Mouse (Mus musculus) fibroblast of lung, adult 2 months (primary cell): ENCODE results near the gene Olfr417.
"Not testable (repeated sequence)": the region's sequence is repeated elsewhere in the genome, so short reads cannot be mapped to it uniquely, and the experiment has no call there.

ENCODE experiments used
- DNase-seq: peaks from one replicate; pipeline ENCODE4 v3.0.0-alpha.2; 2011; ENCODE audit warnings: low read depth

Gene Olfr417

GRCm38 (mm10) chr1:174364882-174365451 lies at the start of gene Olfr417:
Gene Olfr417 (plus strand): TSS chr1:174365122.
- no peak for DNase-seq

DNA sequence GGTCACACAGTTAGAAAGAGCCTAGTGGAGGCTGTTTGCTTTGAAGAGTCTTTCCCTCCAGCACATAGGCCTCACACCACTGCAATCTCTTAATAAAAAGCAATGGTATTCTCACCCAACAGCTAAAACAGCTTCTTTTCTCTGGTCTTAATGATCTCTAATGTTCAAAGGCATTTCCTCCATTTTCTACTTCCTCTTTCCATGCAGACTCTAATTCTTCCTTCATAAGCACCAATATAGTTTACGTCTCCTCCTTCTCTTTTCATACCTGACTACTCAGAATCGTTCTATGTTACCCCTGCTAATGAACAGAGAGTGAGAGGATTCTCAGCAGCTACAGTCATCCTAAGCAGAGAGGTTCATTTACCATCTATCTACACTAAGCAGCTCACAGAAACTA lies 47.6 kb upstream of the Olfr417 start:
- no peak for DNase-seq

GRCm38 (mm10) chr1:174330218-174330617 lies 34.7 kb upstream of the Olfr417 start, which contains the start of gene Mptx1:
Gene Mptx1 (plus strand): TSS chr1:174330518.
- no peak for DNase-seq

DNA sequence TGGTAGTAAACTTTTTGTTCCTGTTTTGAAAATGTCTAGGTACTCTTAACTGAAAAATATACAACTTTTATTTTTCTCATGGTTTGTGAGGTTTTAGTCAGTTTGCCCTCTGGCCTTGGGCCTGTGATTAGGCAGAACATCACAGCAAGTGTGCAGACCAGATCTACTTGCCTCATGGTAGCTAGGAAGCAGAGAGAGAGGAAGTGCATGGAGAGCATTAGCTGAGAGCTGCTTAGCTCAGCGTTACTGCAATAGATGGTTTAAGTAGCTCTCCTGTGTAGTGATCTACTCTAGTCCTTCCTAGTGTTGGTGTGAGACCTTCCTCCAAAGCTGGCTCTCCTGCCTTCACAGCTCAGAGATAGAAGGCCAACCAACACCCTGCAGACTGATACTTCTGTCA lies 11.3 kb upstream of the Olfr417 start:
- not testable (repeated sequence) for DNase-seq

DNA sequence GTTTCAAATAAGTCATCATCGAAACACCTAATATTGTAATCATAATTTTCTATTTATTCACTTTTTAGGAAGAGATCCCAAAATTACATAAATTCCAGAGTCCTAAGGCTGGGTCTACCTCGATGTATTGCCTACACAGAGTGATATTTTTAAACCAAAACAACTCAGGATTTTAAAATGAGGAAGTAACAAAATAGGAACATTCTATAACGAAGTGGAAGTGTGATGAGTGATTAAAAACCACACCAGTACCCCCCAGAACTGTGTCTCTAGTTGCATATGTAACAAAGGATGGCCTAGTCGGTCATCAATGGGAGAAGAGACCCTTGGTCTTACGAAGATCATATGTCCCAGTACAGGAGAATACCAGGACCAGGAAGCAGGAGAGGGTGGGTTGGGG lies 10.3 kb upstream of the Olfr417 start:
- no peak for DNase-seq

GRCm38 (mm10) chr1:174373799-174374198 lies 8.9 kb downstream of the Olfr417 start:
- DNase-seq: no peak

- DNase-seq: no peak
Measured at GRCm38 (mm10) chr1:174390746-174391145, 25.8 kb downstream of the Olfr417 start, which contains the start of gene Olfr248. Gene Olfr248 (plus strand): TSS chr1:174391046.

DNA sequence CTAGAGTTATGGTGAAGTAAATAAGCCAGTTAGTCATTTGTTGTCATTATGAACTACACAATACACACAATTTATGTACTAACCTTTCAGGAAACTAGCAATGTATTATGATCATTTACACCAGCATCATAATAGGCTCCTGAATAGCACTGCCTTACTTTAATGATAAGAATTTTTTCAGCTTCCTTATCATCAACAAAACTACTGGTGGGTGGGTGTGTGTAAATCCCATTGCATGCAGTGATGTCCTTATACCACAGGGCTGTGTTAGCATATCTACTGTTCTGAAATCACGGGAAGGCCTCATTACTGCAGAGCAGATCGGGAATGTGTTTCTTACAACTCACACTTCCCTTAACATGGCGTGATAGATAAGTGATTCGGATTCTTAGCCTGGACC lies 58.0 kb downstream of the Olfr417 start:
- no peak for DNase-seq

DNA sequence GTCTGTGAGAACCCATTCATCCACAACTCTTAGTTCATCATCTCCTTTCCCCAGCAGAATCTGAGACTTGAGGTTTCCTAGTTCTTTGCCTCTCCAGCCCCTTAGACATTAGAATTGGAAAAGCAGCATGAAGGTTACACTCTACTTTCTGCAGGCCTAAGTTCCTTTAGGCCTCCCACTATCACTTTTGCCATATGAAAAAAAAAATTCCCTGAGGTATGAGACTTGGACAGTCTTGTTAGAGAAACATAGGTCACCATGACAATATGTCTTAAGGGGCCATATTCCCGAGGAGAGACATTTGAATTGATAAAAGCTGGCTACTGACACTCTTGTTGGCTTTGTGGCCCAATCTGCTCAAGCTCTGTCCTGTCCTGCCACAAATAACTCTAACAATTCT lies 58.8 kb downstream of the Olfr417 start, which contains the start of gene Olfr414:
TSS of gene Olfr414 (plus strand) at position 301 of the 400 bp plus-strand sequence.
- DNase-seq: no peak
